Mouse (Mus musculus): ENCODE data around the gene Tecpr1. TPM values are rescaled to one million over a fixed set of nuclear protein-coding genes. Genes with fewer than 3 reads are reported as not detected.

The Tecpr1 gene
- polyA plus RNA-seq, 1 experiment from 2014 or later = 13.2 TPM

DNA sequence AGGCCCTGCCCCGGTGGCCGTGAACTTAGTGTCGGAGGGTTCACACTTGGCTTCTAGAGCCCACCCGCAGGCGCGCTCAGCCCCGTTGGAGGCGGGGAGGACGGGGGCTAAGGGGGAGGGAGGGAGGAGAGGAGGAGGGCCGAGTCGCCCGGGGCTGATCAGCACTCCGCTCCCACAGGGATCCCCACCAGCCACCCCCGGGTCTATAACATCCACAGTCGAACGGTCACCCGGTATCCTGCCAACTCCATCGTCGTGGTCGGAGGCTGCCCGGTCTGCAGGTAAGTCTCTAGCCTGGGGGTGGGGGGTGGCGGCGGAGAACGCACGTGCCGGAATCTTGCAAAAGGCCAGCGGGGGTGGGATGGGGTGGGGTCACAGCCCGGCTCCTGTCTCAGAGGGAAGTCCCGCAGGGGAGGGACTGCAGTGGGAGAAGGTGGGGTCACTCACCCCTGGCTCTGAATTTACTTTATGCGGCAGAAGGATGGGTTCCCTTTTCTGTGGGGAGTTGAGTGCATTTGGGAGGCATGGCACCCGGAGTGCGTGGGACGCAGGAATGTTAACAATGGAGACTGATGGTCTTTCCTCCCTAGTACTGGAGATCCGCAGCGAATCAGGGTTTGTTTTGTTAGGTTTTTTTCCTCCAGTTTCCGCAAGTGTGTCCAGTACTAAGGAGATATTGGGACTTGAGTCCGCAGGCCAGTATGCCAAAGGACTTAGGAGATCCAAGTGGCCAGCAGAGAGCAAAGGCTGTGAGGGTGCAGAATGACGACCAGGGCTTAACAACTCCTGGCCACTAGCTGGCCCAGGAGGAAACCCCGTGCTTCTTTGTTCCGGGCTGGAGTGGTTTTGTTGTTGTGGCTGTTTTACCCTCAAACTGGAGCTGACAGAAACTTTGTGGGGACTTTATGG is 32.5 kb upstream of the Tecpr1 start:
- H3K4me3 ChIP-seq (ENCODE audit: low read depth, low read length) = peak overlapping the region; percentile 74
- no peaks in the 10 kb centered on the region for H3K36me3 ChIP-seq (ENCODE audit: control insufficient read depth, insufficient read depth, low read length)
- H3K27me3 ChIP-seq (ENCODE audit: control insufficient read depth, insufficient read depth, low read length) = no peaks in the 10 kb centered on the region
- peak; percentile 49 for ATAC-seq (replicated peaks; ENCODE audit: insufficient number of reproducible peaks, low FRiP score, low TSS enrichment)
- peak overlapping the region; percentile 92 for H3K27ac ChIP-seq (ENCODE audit: low read depth, low read length)
- H3K4me2 ChIP-seq = peak overlapping the region; percentile 66
- under 1% methylated on average over 40 of the region's 40 CpGs for WGBS (ENCODE audit: insufficient replicate concordance)
- peak overlapping the region; percentile 79 for H3K9ac ChIP-seq (ENCODE audit: low read depth, low read length)
- no peaks in the 10 kb centered on the region for H3K9me3 ChIP-seq (replicated peaks; ENCODE audit: control insufficient read depth, low read length)
- H3K4me1 ChIP-seq (ENCODE audit: control insufficient read depth, insufficient read depth, low read length) = peaks cover 36% of the 10 kb centered on the region

DNA sequence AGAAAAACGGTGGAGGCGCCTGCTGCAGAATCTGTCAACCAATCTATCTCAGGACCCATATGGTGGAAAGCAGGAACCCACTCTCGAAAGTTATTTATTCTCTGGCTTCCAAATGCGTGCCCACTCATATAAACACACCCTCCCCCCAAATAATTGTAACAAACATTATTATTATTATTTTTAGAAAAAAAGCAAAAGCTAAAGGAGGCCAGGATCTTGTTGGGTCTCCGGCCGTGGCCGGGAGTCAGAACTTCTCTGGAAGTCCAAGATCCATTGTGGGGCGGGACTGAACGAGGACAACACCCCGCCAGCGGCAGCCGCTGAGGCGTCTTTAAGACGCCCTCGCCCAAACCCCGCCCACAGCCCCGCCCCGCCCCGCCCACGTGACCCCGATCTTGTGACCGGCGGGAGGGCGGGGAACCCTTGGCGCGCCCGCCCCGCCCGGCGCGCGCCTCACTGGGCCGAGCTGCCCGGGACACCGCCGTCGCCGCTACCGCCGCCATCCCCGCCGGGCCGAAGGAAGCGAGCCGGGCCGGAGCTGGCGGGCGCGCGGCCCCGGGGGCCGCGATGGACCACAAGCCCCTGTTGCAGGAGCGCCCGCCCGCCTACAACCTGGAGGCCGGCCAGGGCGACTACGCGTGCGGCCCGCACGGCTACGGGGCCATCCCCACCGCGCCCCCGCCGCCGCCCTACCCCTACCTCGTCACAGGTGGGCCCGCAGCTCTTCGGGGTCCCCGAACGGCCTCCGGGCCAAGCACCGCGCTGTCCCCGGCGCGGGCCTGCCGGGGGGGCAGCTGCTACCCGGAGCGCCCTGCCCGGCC is 31.6 kb upstream of the Tecpr1 start:
- 1% methylated on average over 66 of the region's 84 CpGs for WGBS (ENCODE audit: insufficient replicate concordance)
- Histone ChIP-seq H3K4me2 (peak overlapping the region; percentile 66), H3K4me3 (ENCODE audit: low read depth, low read length) (peak overlapping the region; percentile 74), H3K27ac (ENCODE audit: low read depth, low read length) (peak overlapping the region; percentile 92), H3K9ac (ENCODE audit: low read depth, low read length) (peak overlapping the region; percentile 79), H3K9me3 (replicated peaks; ENCODE audit: control insufficient read depth, low read length) (no peaks in the 10 kb centered on the region; the same call in 1 of the 2 replicates), H3K36me3 (ENCODE audit: control insufficient read depth, insufficient read depth, low read length) (no peaks in the 10 kb centered on the region), H3K27me3 (ENCODE audit: control insufficient read depth, insufficient read depth, low read length) (no peaks in the 10 kb centered on the region), H3K4me1 (ENCODE audit: control insufficient read depth, insufficient read depth, low read length) (peaks cover 36% of the 10 kb centered on the region)
- ATAC-seq (replicated peaks; ENCODE audit: insufficient number of reproducible peaks, low FRiP score, low TSS enrichment) = peak; percentile 84

DNA sequence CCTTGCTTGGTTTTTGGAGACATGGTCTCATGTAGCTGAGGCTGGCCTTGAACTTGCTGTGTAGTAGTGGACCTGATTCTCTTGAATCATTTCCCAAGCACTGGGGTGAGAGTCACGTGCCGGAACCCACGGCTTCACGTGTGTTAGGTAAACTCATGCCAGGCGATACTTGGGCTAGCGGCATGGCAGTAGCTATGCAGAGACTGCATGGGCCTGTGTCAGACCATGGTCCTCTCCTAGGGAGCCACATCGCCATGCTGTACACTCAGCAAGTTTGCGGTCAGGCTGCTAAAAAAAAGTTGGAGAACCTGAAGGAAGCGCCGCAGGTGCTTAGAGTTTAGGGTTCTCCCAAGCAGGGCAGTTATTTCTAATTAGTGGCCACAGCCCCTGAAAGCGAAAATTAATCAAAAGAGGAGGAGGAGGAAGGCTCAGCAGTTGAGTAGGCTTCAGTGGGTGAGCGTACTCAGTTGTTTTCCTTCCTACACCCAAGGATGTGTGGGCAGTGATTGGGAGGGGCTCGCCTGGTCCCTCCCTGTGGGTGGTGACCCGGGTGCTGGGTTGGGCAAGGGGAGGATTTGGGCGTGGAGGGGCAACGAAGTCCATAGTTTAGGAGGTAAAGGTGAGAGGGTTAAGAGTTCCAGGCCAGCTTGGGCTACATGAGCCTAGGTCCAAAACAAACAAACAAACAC is 30.9 kb upstream of the Tecpr1 start:
- no peaks in the 10 kb centered on the region for H3K27me3 ChIP-seq (ENCODE audit: control insufficient read depth, insufficient read depth, low read length)
- peak; percentile 64 for ATAC-seq (replicated peaks; ENCODE audit: insufficient number of reproducible peaks, low FRiP score, low TSS enrichment)
- H3K9me3 ChIP-seq (replicated peaks; ENCODE audit: control insufficient read depth, low read length) = no peaks in the 10 kb centered on the region; the same call in 1 of the 2 replicates
- no peak overlapping the region for H3K27ac ChIP-seq (ENCODE audit: low read depth, low read length)
- 54% methylated on average over 16 of the region's 16 CpGs for WGBS (ENCODE audit: insufficient replicate concordance)
- H3K4me2 ChIP-seq = peak overlapping the region; percentile 66
- H3K4me1 ChIP-seq (ENCODE audit: control insufficient read depth, insufficient read depth, low read length) = peaks cover 33% of the 10 kb centered on the region
- H3K9ac ChIP-seq (ENCODE audit: low read depth, low read length) = no peak overlapping the region
- no peaks in the 10 kb centered on the region for H3K36me3 ChIP-seq (ENCODE audit: control insufficient read depth, insufficient read depth, low read length)
- H3K4me3 ChIP-seq (ENCODE audit: low read depth, low read length) = peak overlapping the region; percentile 74

DNA sequence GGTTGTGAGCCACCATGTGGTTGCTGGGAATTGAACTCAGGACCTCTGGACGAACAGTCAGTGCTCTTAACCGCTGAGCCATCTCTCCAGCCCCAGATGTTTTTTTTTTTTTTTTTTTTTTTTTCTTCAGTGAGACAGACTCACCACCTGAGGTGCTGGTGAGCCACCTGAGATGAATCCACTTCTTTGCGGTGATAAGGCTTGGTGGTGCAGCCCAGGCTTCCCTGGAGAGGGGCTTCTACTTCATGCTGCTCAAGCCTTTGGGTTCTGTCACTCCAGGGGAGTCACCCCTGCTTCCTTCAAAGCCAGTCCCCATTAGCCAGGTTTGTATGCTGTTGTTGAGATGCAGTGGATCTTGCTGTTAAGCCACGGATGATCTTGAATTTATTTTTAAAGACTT is 29.8 kb upstream of the Tecpr1 start:
- H3K9me3 ChIP-seq (replicated peaks; ENCODE audit: control insufficient read depth, low read length) = no peaks in the 10 kb centered on the region; the same call in 1 of the 2 replicates
- no peaks in the 10 kb centered on the region for H3K36me3 ChIP-seq (ENCODE audit: control insufficient read depth, insufficient read depth, low read length)
- H3K4me1 ChIP-seq (ENCODE audit: control insufficient read depth, insufficient read depth, low read length) = peaks cover 23% of the 10 kb centered on the region
- H3K4me3 ChIP-seq (ENCODE audit: low read depth, low read length) = no peak overlapping the region
- 74% methylated on average over 4 of the region's 4 CpGs for WGBS (ENCODE audit: insufficient replicate concordance)
- no peaks in the 10 kb centered on the region for H3K27me3 ChIP-seq (ENCODE audit: control insufficient read depth, insufficient read depth, low read length)
- H3K4me2 ChIP-seq = no peak overlapping the region
- no peak overlapping the region for H3K27ac ChIP-seq (ENCODE audit: low read depth, low read length)
- no peak overlapping the region for H3K9ac ChIP-seq (ENCODE audit: low read depth, low read length)
- ATAC-seq (replicated peaks; ENCODE audit: insufficient number of reproducible peaks, low FRiP score, low TSS enrichment) = no peak

DNA sequence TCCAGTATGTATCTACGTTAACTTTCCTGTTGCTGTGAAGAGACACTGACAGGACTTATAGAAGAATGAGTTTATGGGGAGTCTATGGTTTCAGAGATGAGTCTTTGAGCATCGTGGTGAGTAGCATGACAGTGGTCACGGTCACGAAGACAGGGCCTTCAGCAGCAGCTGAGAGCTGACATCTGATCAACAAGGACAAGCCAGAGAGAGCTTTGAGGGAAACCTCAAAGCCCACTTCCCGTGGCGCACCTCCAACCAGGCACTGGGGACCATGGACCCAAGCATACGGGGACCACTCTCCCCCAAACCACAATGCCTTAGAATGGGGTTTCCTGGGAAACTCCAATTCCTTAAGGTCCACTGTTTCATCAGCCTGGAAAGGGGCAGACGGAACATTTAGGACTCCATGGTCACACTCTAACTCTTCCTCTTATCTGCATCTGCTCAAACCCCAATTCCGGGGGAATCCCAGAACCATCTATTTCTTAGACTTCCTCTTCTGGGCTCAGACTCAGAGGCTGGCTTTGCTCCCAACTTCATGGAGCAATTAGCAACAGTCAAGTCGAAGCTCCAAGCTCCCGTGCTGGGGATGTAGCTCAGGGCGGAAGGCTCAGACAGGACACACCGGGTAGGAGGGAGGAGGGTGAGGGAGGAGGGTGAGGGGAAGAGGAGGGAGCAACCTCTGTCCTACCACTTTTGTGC is 28.6 kb upstream of the Tecpr1 start:
- no peak overlapping the region for H3K4me3 ChIP-seq (ENCODE audit: low read depth, low read length)
- H3K27ac ChIP-seq (ENCODE audit: low read depth, low read length) = no peak overlapping the region
- H3K4me2 ChIP-seq = no peak overlapping the region
- H3K9me3 ChIP-seq (replicated peaks; ENCODE audit: control insufficient read depth, low read length) = no peaks in the 10 kb centered on the region; the same call in 1 of the 2 replicates
- no peak for ATAC-seq (replicated peaks; ENCODE audit: insufficient number of reproducible peaks, low FRiP score, low TSS enrichment)
- no peak overlapping the region for H3K9ac ChIP-seq (ENCODE audit: low read depth, low read length)
- peaks cover 13% of the 10 kb centered on the region for H3K4me1 ChIP-seq (ENCODE audit: control insufficient read depth, insufficient read depth, low read length)
- no peaks in the 10 kb centered on the region for H3K27me3 ChIP-seq (ENCODE audit: control insufficient read depth, insufficient read depth, low read length)
- 81% methylated on average over 13 of the region's 13 CpGs for WGBS (ENCODE audit: insufficient replicate concordance)
- no peaks in the 10 kb centered on the region for H3K36me3 ChIP-seq (ENCODE audit: control insufficient read depth, insufficient read depth, low read length)

DNA sequence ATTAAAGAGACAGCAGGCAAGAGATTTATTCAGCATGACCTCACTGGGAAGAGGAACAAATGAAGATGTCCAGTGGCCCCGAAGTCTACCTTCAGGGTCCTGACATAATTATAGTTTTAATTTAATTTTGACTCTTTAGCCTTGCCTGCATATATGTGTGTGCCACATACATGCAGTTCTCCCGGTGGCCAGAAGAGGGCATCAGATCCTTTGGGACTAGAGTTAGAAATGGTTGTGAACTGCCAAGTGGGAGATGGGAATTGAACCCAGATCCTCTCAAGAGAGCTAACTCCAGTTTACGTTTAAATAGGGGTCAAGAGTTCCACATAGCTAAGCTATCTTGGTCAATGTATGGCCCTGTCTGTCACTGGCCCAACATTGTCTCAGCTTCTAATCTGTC is 26.5 kb upstream of the Tecpr1 start:
- Histone ChIP-seq H3K4me1 (ENCODE audit: control insufficient read depth, insufficient read depth, low read length) (peaks cover 8% of the 10 kb centered on the region; the same call in 1 of the 2 replicates), H3K9me3 (replicated peaks; ENCODE audit: control insufficient read depth, low read length) (no peaks in the 10 kb centered on the region; the same call in 1 of the 2 replicates), H3K4me3 (ENCODE audit: low read depth, low read length) (no peak overlapping the region), H3K9ac (ENCODE audit: low read depth, low read length) (no peak overlapping the region), H3K27ac (ENCODE audit: low read depth, low read length) (no peak overlapping the region), H3K27me3 (ENCODE audit: control insufficient read depth, insufficient read depth, low read length) (no peaks in the 10 kb centered on the region), H3K36me3 (ENCODE audit: control insufficient read depth, insufficient read depth, low read length) (no peaks in the 10 kb centered on the region), H3K4me2 (no peak overlapping the region)
- WGBS (ENCODE audit: insufficient replicate concordance) = 80% methylated on average over 3 of the region's 3 CpGs
- no peak for ATAC-seq (replicated peaks; ENCODE audit: insufficient number of reproducible peaks, low FRiP score, low TSS enrichment)

DNA sequence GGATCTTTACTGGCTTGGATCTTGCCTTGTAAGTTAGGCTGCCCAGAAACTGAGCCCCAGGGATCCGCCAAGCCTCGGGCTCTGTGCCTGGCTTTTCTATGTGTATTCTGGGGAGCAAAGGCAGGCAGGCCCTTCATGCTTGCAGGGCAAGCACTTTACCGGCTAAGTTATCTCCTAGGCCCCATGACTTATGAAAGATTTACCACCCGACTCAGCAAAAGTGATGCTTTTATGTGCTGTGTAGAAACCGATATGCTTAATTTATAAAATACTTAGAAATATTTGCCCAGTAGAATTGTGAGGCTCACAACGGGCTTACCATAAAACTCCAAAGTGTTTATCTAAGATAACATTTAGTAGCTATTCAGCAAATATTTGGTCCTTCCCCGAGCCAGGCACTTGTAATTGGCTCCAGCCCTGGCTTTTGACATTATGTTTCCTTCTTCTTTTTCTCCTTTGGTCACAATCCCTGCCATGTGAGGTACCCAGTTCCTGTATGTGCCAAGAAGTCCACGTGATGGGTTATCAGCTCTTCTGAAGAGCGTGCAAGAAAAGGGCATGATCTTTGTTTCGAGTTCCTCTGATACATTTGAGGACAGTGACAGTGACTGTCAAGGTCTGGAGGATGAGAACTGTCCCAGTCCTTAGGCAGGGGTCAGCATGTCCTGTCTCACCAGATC is 24.6 kb upstream of the Tecpr1 start:
- no peaks in the 10 kb centered on the region for H3K36me3 ChIP-seq (ENCODE audit: control insufficient read depth, insufficient read depth, low read length)
- H3K27me3 ChIP-seq (ENCODE audit: control insufficient read depth, insufficient read depth, low read length) = no peaks in the 10 kb centered on the region
- no peaks in the 10 kb centered on the region; the same call in 1 of the 2 replicates for H3K9me3 ChIP-seq (replicated peaks; ENCODE audit: control insufficient read depth, low read length)
- H3K9ac ChIP-seq (ENCODE audit: low read depth, low read length) = no peak overlapping the region
- WGBS (ENCODE audit: insufficient replicate concordance) = 51% methylated on average over 10 of the region's 10 CpGs
- no peak overlapping the region for H3K4me2 ChIP-seq
- no peak overlapping the region for H3K27ac ChIP-seq (ENCODE audit: low read depth, low read length)
- 0 out of 2 replicates have a peak, but pooled peaks cover 2% of the 10 kb centered on the region for H3K4me1 ChIP-seq (ENCODE audit: control insufficient read depth, insufficient read depth, low read length)
- ATAC-seq (replicated peaks; ENCODE audit: insufficient number of reproducible peaks, low FRiP score, low TSS enrichment) = no peak
- H3K4me3 ChIP-seq (ENCODE audit: low read depth, low read length) = no peak overlapping the region

Measured in heart, embryonic 11.5 days (tissue).